Mouse (Mus musculus) midbrain, embryonic 10.5 days (tissue): ENCODE data around the gene Smim23. TPM values are rescaled to one million over a fixed set of nuclear protein-coding genes. Genes with fewer than 3 reads are reported as not detected.

Experiments
- polyA plus RNA-seq: library from polyadenylated mRNA; unstranded; fragments of >200 nt; fragmentation: Nextera tagmentation; extraction: Ambion mirVana; gene quantifications from 2 replicates; pipeline ENCODE4 v1.2.1, GENCODE M21; 2016

Gene Smim23
- polyA plus RNA-seq, 1 experiment from 2014 or later, result not detected

Other genes starting within 250 kb of the Smim23 start
- gene Fbxw11, start 181.9 kb downstream of the Smim23 start, polyA plus RNA-seq, result 93.9 and 102 TPM in 2 replicates